Mouse (Mus musculus): ENCODE measurements around the gene Tbx1. TPM values are rescaled to one million over a fixed set of nuclear protein-coding genes. Genes with fewer than 3 reads are reported as not detected.
A peak's percentile ranks its signal among the peaks of the same experiment; 100 is the strongest.

Tbx1 gene
- polyA plus RNA-seq, 1 experiment from 2014 or later, result 0.13 TPM

DNA sequence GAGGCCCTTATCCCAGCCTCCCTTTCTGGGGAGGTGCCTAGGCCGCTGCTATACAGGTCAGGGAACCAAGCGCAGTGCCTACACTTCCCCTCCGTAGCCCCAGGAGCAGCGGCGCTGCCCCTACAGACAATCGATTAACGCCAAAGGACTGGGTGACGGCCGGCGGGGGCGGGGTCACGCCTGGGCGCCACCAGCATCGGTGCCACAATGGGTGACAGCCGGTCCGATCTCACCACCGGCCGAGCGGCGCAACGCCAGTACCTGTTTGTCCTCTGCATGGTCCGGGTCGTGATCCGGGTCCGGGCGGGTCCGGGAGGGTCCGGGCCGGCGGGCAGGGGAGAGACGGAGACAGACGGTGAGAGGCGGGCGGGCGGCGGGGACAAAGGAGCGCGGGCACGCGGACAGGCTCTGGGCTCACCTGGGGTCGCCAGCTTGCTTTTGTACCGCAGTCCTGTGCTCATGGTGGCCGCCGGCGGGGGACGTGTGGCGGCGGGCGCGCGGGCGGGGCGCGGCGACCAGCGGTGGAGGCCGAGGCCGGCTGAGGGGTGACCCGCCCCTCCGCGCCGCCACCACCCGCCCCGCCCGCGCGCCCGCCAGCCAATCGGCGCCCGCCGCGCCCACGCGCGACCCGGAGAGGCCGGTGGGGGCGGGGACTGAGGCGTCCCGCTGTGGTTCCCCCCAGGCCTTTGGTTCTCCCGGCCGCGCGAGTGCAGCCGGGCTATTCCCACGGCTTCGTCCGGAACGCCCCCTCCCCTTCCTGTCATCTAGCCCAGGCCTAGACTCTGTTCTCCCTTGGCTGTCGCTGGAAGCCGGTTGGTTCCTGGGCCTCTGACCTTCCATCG is 39.1 kb upstream of the Tbx1 start, which contains the start of gene Sept5:
TSS of gene Sept5 (minus strand) at position 565 of the 842 bp plus-strand sequence.
- ATAC-seq (peak; percentile 34), DNase-seq (ENCODE audit: low read depth, low spot score) (no peak)
- ChIA-PET POLR2A (no interaction called here), CTCF (interaction anchor here (2.6 kb wide), 1 partner anchor 49 kb away, joined by 9 read pairs; no protein-coding TSS in a partner anchor)
- in situ Hi-C loops (cut with MboI; ENCODE audit: low pct_unique_long_range_greater_than_20kb), result no loop called here
- TF ChIP-seq CTCF (IDR thresholded peaks at IDR 0.05), result no peak
- H3K27me3 ChIP-seq, result no peaks in the 10 kb centered on the region

DNA sequence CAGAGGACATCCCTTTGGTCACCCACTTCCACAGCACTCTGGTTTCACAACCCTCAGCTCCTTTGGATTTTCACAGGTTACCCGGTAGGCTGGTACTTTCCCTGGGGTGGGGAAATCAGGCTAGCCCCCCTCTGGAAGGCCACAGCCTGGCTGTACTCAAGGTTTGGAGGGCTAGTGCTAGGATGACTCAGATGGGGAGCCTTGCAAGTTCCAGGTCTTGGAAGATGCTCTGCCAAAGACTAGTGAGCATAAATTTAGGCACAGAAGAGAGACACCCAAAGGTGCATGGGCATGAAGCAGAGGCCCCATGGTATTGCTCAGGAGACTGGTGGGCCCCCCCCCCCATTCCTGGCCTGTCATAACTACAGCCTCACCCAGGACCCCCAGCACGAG is 38.5 kb upstream of the Tbx1 start:
- ChIA-PET POLR2A (interaction anchor here (0.7 kb wide), 1 partner anchor 56 kb away, joined by 3 read pairs; no protein-coding TSS in a partner anchor), CTCF (interaction anchor here (2.6 kb wide), 1 partner anchor 50 kb away, joined by 9 read pairs; no protein-coding TSS in a partner anchor)
- in situ Hi-C loops (cut with MboI; ENCODE audit: low pct_unique_long_range_greater_than_20kb), result no loop called here
- no peak for TF ChIP-seq CTCF (IDR thresholded peaks at IDR 0.05)
- DNase-seq (ENCODE audit: low read depth, low spot score), result no peak
- H3K27me3 ChIP-seq, result no peaks in the 10 kb centered on the region
- ATAC-seq, result no peak

GRCm38 (mm10) chr16:18628206-18628947 is 37.9 kb upstream of the Tbx1 start:
- CTCF ChIA-PET, result interaction anchor here (2.6 kb wide), 1 partner anchor 50 kb away, joined by 9 read pairs; no protein-coding TSS in a partner anchor
- POLR2A ChIA-PET, result interaction anchor here (0.7 kb wide), 1 partner anchor 56 kb away, joined by 3 read pairs; no protein-coding TSS in a partner anchor
- in situ Hi-C loops (cut with MboI; ENCODE audit: low pct_unique_long_range_greater_than_20kb), result no loop called here
- no peak for TF ChIP-seq CTCF (IDR thresholded peaks at IDR 0.05)
- DNase-seq (ENCODE audit: low read depth, low spot score) (no peak), ATAC-seq (no peak)
- no peaks in the 10 kb centered on the region for H3K27me3 ChIP-seq

- no peak for DNase-seq (ENCODE audit: low read depth, low spot score)
- ChIA-PET POLR2A (no interaction called here), CTCF (interaction anchor here (2.6 kb wide), 1 partner anchor 51 kb away, joined by 9 read pairs; no protein-coding TSS in a partner anchor)
- no peak for ATAC-seq
- in situ Hi-C loops (cut with MboI; ENCODE audit: low pct_unique_long_range_greater_than_20kb), result no loop called here
- TF ChIP-seq CTCF (IDR thresholded peaks at IDR 0.05), result no peak
- no peaks in the 10 kb centered on the region for H3K27me3 ChIP-seq
These were observed 36.7 kb upstream of the Tbx1 start for GRCm38 (mm10) chr16:18627163-18627562.

DNA sequence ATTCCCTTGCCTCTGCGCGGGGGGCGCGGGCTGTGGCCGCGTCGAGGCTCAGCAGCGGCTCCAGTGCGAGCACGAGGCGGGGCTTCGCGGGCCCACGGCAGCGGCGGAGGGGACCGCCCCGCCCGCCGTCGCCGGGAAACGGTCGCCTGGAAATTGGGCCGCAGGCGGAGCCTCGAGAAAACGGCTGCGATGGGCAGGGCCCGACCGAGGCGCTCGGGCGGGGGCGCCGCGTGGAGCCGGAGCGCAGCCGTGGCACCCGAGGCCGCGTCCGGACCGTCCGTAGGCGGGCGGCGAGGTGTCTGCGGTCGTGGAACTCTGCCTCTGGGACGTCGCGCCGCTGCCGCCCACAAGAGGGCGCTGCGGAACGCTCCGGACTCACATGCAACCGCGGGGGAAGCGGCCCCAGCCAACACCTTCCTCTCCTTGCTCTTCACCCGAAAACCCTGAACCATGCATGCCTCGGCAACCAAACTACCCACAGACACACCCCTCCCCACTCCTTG is 36.0 kb upstream of the Tbx1 start, which contains the start of gene Gm49601:
TSS of gene Gm49601 (minus strand) at position 52 of the 503 bp plus-strand sequence.
- in situ Hi-C loops (cut with MboI; ENCODE audit: low pct_unique_long_range_greater_than_20kb), result no loop called here
- POLR2A ChIA-PET, result no interaction called here
- TF ChIP-seq CTCF (IDR thresholded peaks at IDR 0.05), result no peak
- peak; percentile 28 for ATAC-seq
- CTCF ChIA-PET, result interaction anchor here (2.6 kb wide), 1 partner anchor 52 kb away, joined by 9 read pairs; no protein-coding TSS in a partner anchor
- no peak for DNase-seq (ENCODE audit: low read depth, low spot score)
- no peaks in the 10 kb centered on the region for H3K27me3 ChIP-seq

DNA sequence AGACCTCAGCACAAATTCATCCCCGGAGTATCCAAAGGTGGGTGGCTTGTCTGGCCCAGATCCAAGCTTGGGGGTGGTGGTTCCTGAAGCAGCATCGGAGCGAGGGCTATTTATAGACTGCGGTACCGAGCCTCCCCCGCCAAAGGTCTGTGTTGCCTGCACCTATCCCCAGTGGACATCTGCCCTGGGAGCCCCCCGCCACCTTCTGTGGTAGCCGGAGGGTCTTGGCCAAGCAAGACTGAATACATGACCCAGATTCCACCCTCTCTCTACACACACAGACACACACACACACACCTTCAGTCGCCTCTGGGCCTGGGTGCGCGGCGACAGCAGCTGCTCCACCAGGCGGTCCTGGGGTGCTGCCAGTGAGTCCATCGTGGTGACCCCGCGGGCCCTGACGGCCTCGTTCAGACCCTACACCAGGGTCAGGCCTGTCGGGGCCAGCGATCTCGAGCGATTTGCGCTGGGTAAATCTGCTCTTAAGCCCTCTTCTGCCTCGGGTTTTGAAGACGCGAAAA is 35.4 kb upstream of the Tbx1 start:
- in situ Hi-C loops (cut with MboI; ENCODE audit: low pct_unique_long_range_greater_than_20kb), result no loop called here
- TF ChIP-seq CTCF (IDR thresholded peaks at IDR 0.05), result no peak
- ATAC-seq (no peak), DNase-seq (ENCODE audit: low read depth, low spot score) (no peak)
- POLR2A ChIA-PET, result no interaction called here
- CTCF ChIA-PET, result no interaction called here
- no peaks in the 10 kb centered on the region for H3K27me3 ChIP-seq

- no peak for ATAC-seq
- TF ChIP-seq CTCF (IDR thresholded peaks at IDR 0.05), result no peak
- POLR2A ChIA-PET, result no interaction called here
- no peaks in the 10 kb centered on the region for H3K27me3 ChIP-seq
- in situ Hi-C loops (cut with MboI; ENCODE audit: low pct_unique_long_range_greater_than_20kb), result no loop called here
- no peak for DNase-seq (ENCODE audit: low read depth, low spot score)
- CTCF ChIA-PET, result no interaction called here
These were observed 34.6 kb upstream of the Tbx1 start for GRCm38 (mm10) chr16:18625097-18625496.

DNA sequence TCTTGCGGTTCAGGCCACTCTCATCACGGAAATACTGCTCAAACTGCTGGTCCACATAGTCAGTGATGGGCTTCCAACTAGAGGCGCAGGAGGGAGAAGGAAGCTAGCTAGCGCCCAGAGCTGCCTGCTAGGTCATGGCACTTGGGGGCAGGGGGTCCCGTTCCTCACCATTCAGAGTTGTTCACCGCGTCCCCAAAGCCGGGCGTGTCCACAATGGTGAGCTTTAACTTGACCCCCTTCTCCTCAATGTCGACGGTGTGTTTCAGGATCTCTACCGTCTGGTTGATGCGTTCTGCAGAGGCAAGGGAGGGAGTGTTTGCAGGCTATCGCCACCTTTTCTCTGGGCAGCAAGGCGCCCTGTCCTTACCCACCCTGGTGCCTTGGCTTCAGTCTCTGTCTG is 34.2 kb upstream of the Tbx1 start:
- ChIA-PET CTCF (no interaction called here), POLR2A (interaction anchor here (0.6 kb wide), 1 partner anchor 117 kb away, joined by 3 read pairs; no protein-coding TSS in a partner anchor)
- no peak for TF ChIP-seq CTCF (IDR thresholded peaks at IDR 0.05)
- no peaks in the 10 kb centered on the region for H3K27me3 ChIP-seq
- in situ Hi-C loops (cut with MboI; ENCODE audit: low pct_unique_long_range_greater_than_20kb), result no loop called here
- ATAC-seq, result no peak
- no peak for DNase-seq (ENCODE audit: low read depth, low spot score)

- ChIA-PET CTCF (no interaction called here), POLR2A (interaction anchor here (0.6 kb wide), 1 partner anchor 117 kb away, joined by 3 read pairs; no protein-coding TSS in a partner anchor)
- TF ChIP-seq CTCF (IDR thresholded peaks at IDR 0.05), result no peak
- no peak for DNase-seq (ENCODE audit: low read depth, low spot score)
- H3K27me3 ChIP-seq, result no peaks in the 10 kb centered on the region
- in situ Hi-C loops (cut with MboI; ENCODE audit: low pct_unique_long_range_greater_than_20kb), result no loop called here
- ATAC-seq, result no peak
These were observed 33.5 kb upstream of the Tbx1 start for GRCm38 (mm10) chr16:18623751-18624540.

All from Patski (cell line).